Mouse (Mus musculus): ENCODE data around the gene Ddt.

GRCm38 (mm10) chr10:75774102-75774501 is 888 bp upstream of the Ddt start:
- TF ChIP-seq POLR2A (IDR thresholded peaks at IDR 0.05; ENCODE audit: low read depth, low read length) (no peak), CTCF (IDR thresholded peaks at IDR 0.05; ENCODE audit: extremely low read depth, insufficient read depth, insufficient read length, insufficient replicate concordance) (no peak)

Data from spleen, adult 2 months (tissue).